Mouse (Mus musculus): ENCODE measurements at regions not wholly inside any gene's neighbourhood (a gene's known extent, or its start where the extent isn't known, plus 50 kb on each side); places are given as distances from the start of the nearest gene placed in this dataset.

DNA sequence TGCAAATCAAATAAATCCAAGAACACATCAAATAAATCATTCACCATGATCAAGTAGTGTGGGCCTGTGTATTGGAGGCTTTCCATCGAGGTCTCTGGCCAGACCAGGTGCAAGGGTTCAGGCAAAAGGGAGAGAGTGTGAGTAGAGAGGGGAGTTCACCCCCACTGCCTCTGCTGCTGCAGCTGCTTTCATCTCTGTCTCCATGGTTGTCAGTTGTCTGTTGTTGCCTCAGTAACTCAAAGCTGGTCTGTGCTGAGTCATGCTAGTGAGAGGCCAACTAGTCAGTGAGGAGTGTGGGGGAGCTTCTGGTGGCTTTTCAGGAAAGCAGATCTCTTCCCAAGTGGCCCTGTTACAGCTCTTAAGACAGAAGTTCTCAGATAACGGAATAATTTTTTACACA, 600.4 kb downstream of the D3Ertd751e start:
- TF ChIP-seq MYOD1 (IDR thresholded peaks at IDR 0.05; ENCODE audit: control insufficient read depth, insufficient read length, low read depth) (no peak), CTCF (IDR thresholded peaks at IDR 0.05; ENCODE audit: control insufficient read depth, insufficient read depth, insufficient read length) (no peak), MAX (IDR thresholded peaks at IDR 0.05) (no peak), CEBPB (IDR thresholded peaks at IDR 0.05; ENCODE audit: low read depth) (no peak), USF1 (IDR thresholded peaks at IDR 0.05; ENCODE audit: low read depth) (no peak), MYOG (IDR thresholded peaks at IDR 0.05; ENCODE audit: control insufficient read depth, extremely low read depth, insufficient read length) (no peak), FOSL1 (IDR thresholded peaks at IDR 0.05; ENCODE audit: insufficient read depth, low read length, poor library complexity, severe bottlenecking) (no peak)
